Mouse (Mus musculus) neural tube, embryonic 11.5 days (tissue): ENCODE measurements around the gene Chrd. TPM values are rescaled to one million over a fixed set of nuclear protein-coding genes. Genes with fewer than 3 reads are reported as not detected.

Experiments used
- ATAC-seq: fragments of 200-750 bp; cut with Nextera tagmentation; 2 replicates; pipeline ENCODE4 v1.8.0; 2017; ENCODE audit warnings: moderate number of reproducible peaks, mild to moderate bottlenecking, moderate TSS enrichment, moderate library complexity; ENCODE audit not compliant: insufficient read depth, low FRiP score, low TSS enrichment
- DNase-seq: peaks from one replicate; pipeline ENCODE4 v3.0.0-alpha.2; 2015; ENCODE audit warnings: low spot score
- H3K27ac ChIP-seq: fragments of 300-500 bp; sonication (generic); 2 replicates; pipeline ENCODE4 v1.5.1; 2014; ENCODE audit warnings: low read depth, mild to moderate bottlenecking, low read length
- H3K27me3 ChIP-seq: fragments of 300-500 bp; sonication (generic); 2 replicates; pipeline ENCODE4 v1.6.1; 2014; ENCODE audit warnings: mild to moderate bottlenecking, low read length, mixed read lengths; ENCODE audit not compliant: control insufficient read depth, insufficient read depth
- H3K36me3 ChIP-seq: fragments of 300-500 bp; sonication (generic); 2 replicates; pipeline ENCODE4 v1.6.1; 2014; ENCODE audit warnings: mild to moderate bottlenecking, low read length, moderate library complexity, mixed read lengths; ENCODE audit not compliant: control insufficient read depth, insufficient read depth
- H3K4me1 ChIP-seq: fragments of 300-500 bp; sonication (generic); 2 replicates; pipeline ENCODE4 v1.6.1; 2014; ENCODE audit warnings: low read length, mixed read lengths; ENCODE audit not compliant: control insufficient read depth, insufficient read depth
- H3K4me2 ChIP-seq: fragments of 300-500 bp; sonication (generic); 2 replicates; pipeline ENCODE4 v1.6.1; 2014; ENCODE audit warnings: low read depth, mild to moderate bottlenecking, moderate library complexity
- H3K4me3 ChIP-seq: fragments of 300-500 bp; sonication (generic); 2 replicates; pipeline ENCODE4 v1.5.1; 2014; ENCODE audit warnings: low read depth, low read length
- H3K9ac ChIP-seq: fragments of 300-500 bp; sonication (generic); 2 replicates; pipeline ENCODE4 v1.6.1; 2014; ENCODE audit warnings: mild to moderate bottlenecking, low read length
- H3K9me3 ChIP-seq: fragments of 300-500 bp; sonication (generic); 2 replicates; pipeline ENCODE4 v1.6.1; 2016; ENCODE audit warnings: low read length; ENCODE audit not compliant: control insufficient read depth
- WGBS: fragments of 180-500 bp; shearing (Covaris S2); extraction: QIAGEN DNeasy Blood & Tissue Kit; methylation state at CpG from one replicate; pipeline ENCODE4 v1.1.7; 2014; 5-methylcytosine and 5-hydroxymethylcytosine counted together
- polyA plus RNA-seq: library from polyadenylated mRNA; unstranded; fragments of >200 nt; fragmentation: Nextera tagmentation; extraction: Ambion mirVana; gene quantifications from 2 replicates; pipeline ENCODE4 v1.2.1, GENCODE M21; 2014

Gene Chrd
- polyA plus RNA-seq, 1 experiment from 2014 or later: 3.7 TPM

- WGBS: 35% methylated on average over 5 of the region's 5 CpGs
- peaks cover 2% of the 10 kb centered on the region; the same call in 1 of the 2 replicates for H3K36me3 ChIP-seq
- DNase-seq (peak; percentile 68), ATAC-seq (no peak; the same call in 1 of the 2 replicates)
- no peak overlapping the region for H3K4me3 ChIP-seq
- no peak overlapping the region for H3K4me2 ChIP-seq
- no peaks in the 10 kb centered on the region for H3K4me1 ChIP-seq
- H3K27ac ChIP-seq: no peak overlapping the region
- H3K9me3 ChIP-seq: no peaks in the 10 kb centered on the region
- 0 out of 2 replicates have a peak, but pooled peaks cover 2% of the 10 kb centered on the region for H3K27me3 ChIP-seq
- no peak overlapping the region for H3K9ac ChIP-seq
These were observed 8.6 kb upstream of the Chrd start for GRCm38 (mm10) chr16:20724338-20724748.

GRCm38 (mm10) chr16:20725321-20725720, 7.6 kb upstream of the Chrd start:
- ATAC-seq (no peak), DNase-seq (no peak)
- H3K36me3 ChIP-seq: peaks cover 2% of the 10 kb centered on the region; the same call in 1 of the 2 replicates
- 80% methylated on average over 7 of the region's 7 CpGs for WGBS
- H3K27me3 ChIP-seq: 0 out of 2 replicates have a peak, but pooled peaks cover 2% of the 10 kb centered on the region
- no peak overlapping the region for H3K27ac ChIP-seq
- no peaks in the 10 kb centered on the region for H3K9me3 ChIP-seq
- no peak overlapping the region for H3K4me2 ChIP-seq
- no peak overlapping the region for H3K4me3 ChIP-seq
- H3K4me1 ChIP-seq: no peaks in the 10 kb centered on the region
- H3K9ac ChIP-seq: no peak overlapping the region

- H3K9ac ChIP-seq: no peak overlapping the region
- WGBS: 87% methylated on average over 4 of the region's 4 CpGs
- peaks cover 2% of the 10 kb centered on the region; the same call in 1 of the 2 replicates for H3K36me3 ChIP-seq
- H3K27me3 ChIP-seq: 0 out of 2 replicates have a peak, but pooled peaks cover 2% of the 10 kb centered on the region
- H3K4me2 ChIP-seq: no peak overlapping the region
- H3K27ac ChIP-seq: no peak overlapping the region
- no peak overlapping the region for H3K4me3 ChIP-seq
- ATAC-seq: no peak
- no peaks in the 10 kb centered on the region for H3K4me1 ChIP-seq
- H3K9me3 ChIP-seq: no peaks in the 10 kb centered on the region
- DNase-seq: no peak
These were observed 7.2 kb upstream of the Chrd start for GRCm38 (mm10) chr16:20725750-20726149.

GRCm38 (mm10) chr16:20726384-20726783, 6.5 kb upstream of the Chrd start:
- Histone ChIP-seq H3K36me3 (peaks cover 2% of the 10 kb centered on the region; the same call in 1 of the 2 replicates), H3K4me3 (no peak overlapping the region), H3K27ac (no peak overlapping the region), H3K9ac (no peak overlapping the region), H3K4me1 (no peaks in the 10 kb centered on the region), H3K27me3 (0 out of 2 replicates have a peak, but pooled peaks cover 2% of the 10 kb centered on the region), H3K9me3 (no peaks in the 10 kb centered on the region), H3K4me2 (no peak overlapping the region)
- DNase-seq (no peak), ATAC-seq (no peak)
- 68% methylated on average over 1 of the region's 1 CpGs for WGBS

GRCm38 (mm10) chr16:20730293-20730711, 2.6 kb upstream of the Chrd start:
- Histone ChIP-seq H3K27me3 (peaks cover 21% of the 10 kb centered on the region), H3K27ac (no peak overlapping the region), H3K4me3 (no peak overlapping the region), H3K4me2 (no peak overlapping the region), H3K36me3 (no peaks in the 10 kb centered on the region; the same call in 1 of the 2 replicates), H3K4me1 (peaks cover 9% of the 10 kb centered on the region; the same call in 1 of the 2 replicates), H3K9me3 (no peaks in the 10 kb centered on the region), H3K9ac (no peak overlapping the region)
- WGBS: 34% methylated on average over 5 of the region's 5 CpGs
- ATAC-seq: no peak
- no peak for DNase-seq

- Histone ChIP-seq H3K4me3 (no peak overlapping the region), H3K4me1 (peaks cover 9% of the 10 kb centered on the region; the same call in 1 of the 2 replicates), H3K4me2 (no peak overlapping the region), H3K27ac (no peak overlapping the region), H3K27me3 (peaks cover 23% of the 10 kb centered on the region), H3K9ac (no peak overlapping the region; the same call in 1 of the 2 replicates), H3K36me3 (no peaks in the 10 kb centered on the region; the same call in 1 of the 2 replicates), H3K9me3 (no peaks in the 10 kb centered on the region)
- DNase-seq: no peak
- ATAC-seq: no peak
- 70% methylated on average over 5 of the region's 5 CpGs for WGBS
These were observed 1.2 kb upstream of the Chrd start for GRCm38 (mm10) chr16:20731688-20732087.

GRCm38 (mm10) chr16:20732251-20732924, 539 bp upstream of the Chrd start:
- Histone ChIP-seq H3K9me3 (no peaks in the 10 kb centered on the region), H3K4me1 (peaks cover 9% of the 10 kb centered on the region; the same call in 1 of the 2 replicates), H3K9ac (peak overlapping the region; percentile 82), H3K4me3 (peak overlapping the region; percentile 69), H3K4me2 (peak overlapping the region; percentile 97), H3K36me3 (no peaks in the 10 kb centered on the region; the same call in 1 of the 2 replicates), H3K27me3 (peaks cover 23% of the 10 kb centered on the region), H3K27ac (peak overlapping the region; percentile 76)
- WGBS: 2% methylated on average over 9 of the region's 30 CpGs
- DNase-seq: peak; percentile 32
- peak; percentile 58 for ATAC-seq

- H3K4me2 ChIP-seq: peak within 1 kb of the TSS; percentile 97
- peak; percentile 35 for DNase-seq
- H3K4me3 ChIP-seq: peak within 1 kb of the TSS; percentile 69
- H3K27me3 ChIP-seq: peaks cover 21% of the 10 kb centered on the region
- peak within 1 kb of the TSS; percentile 82 for H3K9ac ChIP-seq
- no peak for ATAC-seq
- 3% methylated on average over 45 of the region's 45 CpGs for WGBS
- no peaks in the 10 kb centered on the region for H3K9me3 ChIP-seq
- no peaks in the 10 kb centered on the region; the same call in 1 of the 2 replicates for H3K36me3 ChIP-seq
- H3K4me1 ChIP-seq: peaks cover 9% of the 10 kb centered on the region; the same call in 1 of the 2 replicates
- H3K27ac ChIP-seq: no peak within 1 kb of the TSS
These were observed 1.1 kb downstream of the Chrd start, which contains the start of gene Thpo for GRCm38 (mm10) chr16:20733731-20734730. Thpo (minus strand) TSS chr16:20734511.
